Mouse (Mus musculus) forebrain, embryonic 14.5 days (tissue): ENCODE measurements around the gene Cacng2. TPM values are rescaled to one million over a fixed set of nuclear protein-coding genes. Genes with fewer than 3 reads are reported as not detected.

ENCODE experiments used
- ATAC-seq: fragments of 200-750 bp; cut with Nextera tagmentation; 2 replicates; pipeline ENCODE4 v1.8.0; 2017; ENCODE audit warnings: mild to moderate bottlenecking, moderate library complexity
- DNase-seq: peaks from one replicate; pipeline ENCODE4 v3.0.0-alpha.2; 2015; ENCODE audit warnings: low spot score
- H3K27ac ChIP-seq: fragments of 300-500 bp; sonication (generic); 2 replicates; pipeline ENCODE4 v1.5.1; 2014; ENCODE audit warnings: low read depth, mild to moderate bottlenecking, control low read depth, low read length, moderate library complexity
- H3K27me3 ChIP-seq: fragments of 300-500 bp; sonication (generic); replicated peaks from 2 replicates; pipeline ENCODE4 v1.6.1; 2014; ENCODE audit warnings: low read length, control low read depth, mixed read lengths; ENCODE audit not compliant: control insufficient read depth, insufficient read depth
- H3K36me3 ChIP-seq: fragments of 300-500 bp; sonication (generic); 2 replicates; pipeline ENCODE4 v1.6.1; 2014; ENCODE audit warnings: low read length, control low read depth; ENCODE audit not compliant: control insufficient read depth, insufficient read depth
- H3K4me1 ChIP-seq: fragments of 300-500 bp; sonication (generic); 2 replicates; pipeline ENCODE4 v1.6.1; 2014; ENCODE audit warnings: antibody characterized with exemption, low read length, control low read depth; ENCODE audit not compliant: control insufficient read depth, insufficient read depth
- H3K4me2 ChIP-seq: fragments of 300-500 bp; sonication (generic); 2 replicates; pipeline ENCODE4 v1.6.1; 2014; ENCODE audit warnings: mild to moderate bottlenecking, control low read depth, low read length
- H3K4me3 ChIP-seq: fragments of 300-500 bp; sonication (generic); 2 replicates; pipeline ENCODE4 v1.5.1; 2014; ENCODE audit warnings: low read depth, low read length, control low read depth
- H3K9ac ChIP-seq: fragments of 300-500 bp; sonication (generic); 2 replicates; pipeline ENCODE4 v1.6.1; 2014; ENCODE audit warnings: mild to moderate bottlenecking, low read length, control low read depth, moderate library complexity
- H3K9me3 ChIP-seq: fragments of 300-500 bp; sonication (generic); replicated peaks from 2 replicates; pipeline ENCODE4 v1.6.1; 2016; ENCODE audit warnings: low read length, control low read depth, mixed read lengths; ENCODE audit not compliant: control insufficient read depth
- WGBS: fragments of 180-500 bp; shearing (Covaris S2); extraction: QIAGEN DNeasy Blood & Tissue Kit; methylation state at CpG from one replicate; pipeline ENCODE4 v1.1.7; 2014; 5-methylcytosine and 5-hydroxymethylcytosine counted together
- polyA plus RNA-seq: library from polyadenylated mRNA; unstranded; fragments of >200 nt; fragmentation: Nextera tagmentation; extraction: Ambion mirVana; gene quantifications from 2 replicates; pipeline ENCODE4 v1.2.1, GENCODE M21; 2014

Cacng2 gene
- polyA plus RNA-seq, 1 experiment from 2014 or later: 4.7 TPM

GRCm38 (mm10) chr15:78153045-78153775 lies 33.4 kb upstream of the Cacng2 start:
- no peak overlapping the region for H3K4me2 ChIP-seq
- H3K9ac ChIP-seq: no peak overlapping the region
- H3K9me3 ChIP-seq: no peaks in the 10 kb centered on the region
- ATAC-seq: no peak
- 0 out of 2 replicates have a peak, but pooled peaks cover 4% of the 10 kb centered on the region for H3K36me3 ChIP-seq
- H3K27me3 ChIP-seq: no peaks in the 10 kb centered on the region
- H3K4me1 ChIP-seq: no peaks in the 10 kb centered on the region
- no peak for DNase-seq
- H3K4me3 ChIP-seq: no peak overlapping the region
- H3K27ac ChIP-seq: no peak overlapping the region
- WGBS: 45% methylated on average over 11 of the region's 11 CpGs

DNA sequence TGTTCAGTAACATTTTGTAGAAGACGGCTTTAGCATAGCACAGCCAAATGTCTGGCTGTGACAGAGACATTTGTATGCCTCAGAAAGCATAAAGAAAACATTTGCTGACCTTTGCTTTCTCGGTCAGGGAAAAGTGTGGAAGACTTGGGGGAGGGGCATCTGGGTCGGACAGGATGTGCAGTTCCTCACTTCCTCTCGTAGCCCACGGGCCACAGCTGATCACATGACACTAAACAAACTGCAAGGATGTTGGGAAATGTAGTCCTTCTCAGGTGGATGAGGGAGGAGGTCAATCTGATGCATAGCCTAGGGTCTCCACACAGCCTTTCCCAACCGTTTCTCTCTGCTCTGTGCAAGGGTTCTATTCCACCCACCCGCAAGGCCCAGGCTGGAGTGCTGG lies 28.7 kb upstream of the Cacng2 start:
- 78% methylated on average over 7 of the region's 7 CpGs for WGBS
- H3K9ac ChIP-seq: no peak overlapping the region
- H3K27me3 ChIP-seq: no peaks in the 10 kb centered on the region
- no peak overlapping the region for H3K4me3 ChIP-seq
- no peak overlapping the region for H3K27ac ChIP-seq
- no peak for ATAC-seq
- H3K4me1 ChIP-seq: no peaks in the 10 kb centered on the region
- H3K36me3 ChIP-seq: no peaks in the 10 kb centered on the region
- H3K4me2 ChIP-seq: no peak overlapping the region
- H3K9me3 ChIP-seq: no peaks in the 10 kb centered on the region
- DNase-seq: no peak

GRCm38 (mm10) chr15:78140226-78140625 lies 20.4 kb upstream of the Cacng2 start:
- WGBS: 54% methylated on average over 8 of the region's 8 CpGs
- no peak overlapping the region for H3K9ac ChIP-seq
- H3K4me1 ChIP-seq: no peaks in the 10 kb centered on the region
- no peaks in the 10 kb centered on the region for H3K27me3 ChIP-seq
- no peak for DNase-seq
- H3K27ac ChIP-seq: no peak overlapping the region
- no peak overlapping the region for H3K4me3 ChIP-seq
- H3K9me3 ChIP-seq: no peaks in the 10 kb centered on the region
- no peak overlapping the region for H3K4me2 ChIP-seq
- ATAC-seq: no peak
- no peaks in the 10 kb centered on the region for H3K36me3 ChIP-seq

DNA sequence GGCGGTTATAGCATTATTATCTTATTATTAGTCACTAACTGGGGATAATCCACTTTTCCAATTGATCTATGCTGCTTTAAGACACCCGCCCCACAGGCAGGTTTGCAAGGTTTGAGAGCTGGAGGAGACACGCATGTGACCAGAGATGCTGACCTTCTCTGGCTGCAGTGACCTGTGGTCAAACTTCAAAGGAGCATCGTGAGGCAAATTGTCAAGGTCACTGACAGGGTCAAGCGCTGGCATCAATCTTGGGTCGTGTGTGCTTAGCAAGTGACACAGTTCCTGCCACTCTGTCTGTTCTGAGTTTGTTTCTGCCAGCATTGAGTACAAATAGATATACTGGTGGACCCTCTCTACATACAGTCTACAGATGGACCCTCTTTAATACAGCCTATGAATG lies 14.8 kb upstream of the Cacng2 start:
- ATAC-seq (no peak), DNase-seq (no peak)
- 71% methylated on average over 6 of the region's 6 CpGs for WGBS
- Histone ChIP-seq H3K4me2 (no peak overlapping the region), H3K27ac (no peak overlapping the region), H3K4me1 (no peaks in the 10 kb centered on the region), H3K9me3 (no peaks in the 10 kb centered on the region), H3K4me3 (no peak overlapping the region), H3K9ac (no peak overlapping the region), H3K36me3 (no peaks in the 10 kb centered on the region), H3K27me3 (no peaks in the 10 kb centered on the region)

DNA sequence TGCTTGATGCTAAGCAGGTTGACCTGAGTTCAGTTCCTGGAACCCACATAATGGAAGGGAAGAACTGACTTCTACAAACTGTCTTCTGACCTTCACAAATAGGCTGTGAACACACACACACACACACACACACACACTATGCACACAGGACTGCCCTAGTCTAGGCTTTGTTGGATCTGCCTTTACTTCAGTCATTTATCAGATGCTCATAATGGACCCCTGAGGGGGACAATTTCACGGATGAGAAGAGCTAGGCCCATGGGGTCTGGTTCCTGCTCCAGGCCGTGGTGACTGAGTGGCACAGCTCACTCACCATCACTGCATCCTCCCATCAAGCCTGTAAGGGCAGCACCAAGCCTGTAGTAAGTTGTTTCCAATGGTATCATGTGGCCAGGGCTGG lies 13.6 kb upstream of the Cacng2 start:
- DNase-seq (no peak), ATAC-seq (no peak)
- Histone ChIP-seq H3K27me3 (no peaks in the 10 kb centered on the region), H3K9ac (no peak overlapping the region), H3K9me3 (no peaks in the 10 kb centered on the region), H3K4me3 (no peak overlapping the region), H3K4me1 (no peaks in the 10 kb centered on the region), H3K4me2 (no peak overlapping the region), H3K36me3 (no peaks in the 10 kb centered on the region), H3K27ac (no peak overlapping the region)
- WGBS: 20% methylated on average over 2 of the region's 2 CpGs

DNA sequence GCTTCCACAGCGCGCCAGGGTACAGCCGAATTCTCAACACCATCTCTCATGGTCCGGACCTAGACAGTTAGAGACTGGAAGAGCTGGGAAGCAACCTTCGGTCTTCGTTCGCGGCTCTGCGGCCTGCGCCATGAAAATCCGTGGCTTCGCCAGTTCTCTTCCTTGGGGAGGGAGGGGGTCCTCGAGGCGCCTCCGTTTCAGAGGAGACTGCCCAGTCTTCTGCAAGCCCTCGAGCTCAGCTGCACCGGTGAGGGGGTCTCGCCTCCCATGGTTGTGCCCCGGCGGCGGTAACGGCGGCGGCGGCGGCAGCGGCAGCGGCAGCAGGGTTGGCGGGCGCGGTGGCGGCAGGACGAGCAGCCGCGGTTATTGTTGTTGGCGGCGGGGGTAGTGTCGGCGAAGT lies 580 bp downstream of the Cacng2 start:
- ATAC-seq (peak; percentile 47), DNase-seq (peak; percentile 46)
- Histone ChIP-seq H3K27ac (peak overlapping the region; percentile 52; the same call in 1 of the 2 replicates), H3K4me1 (peaks cover 14% of the 10 kb centered on the region), H3K36me3 (no peaks in the 10 kb centered on the region), H3K9me3 (no peaks in the 10 kb centered on the region), H3K27me3 (peaks cover 4% of the 10 kb centered on the region; the same call in 1 of the 2 replicates), H3K4me3 (peak overlapping the region; percentile 58), H3K4me2 (peak overlapping the region; percentile 68), H3K9ac (peak overlapping the region; percentile 79)
- 3% methylated on average over 39 of the region's 39 CpGs for WGBS

- Histone ChIP-seq H3K4me1 (peaks cover 14% of the 10 kb centered on the region), H3K27ac (no peak overlapping the region), H3K4me2 (peak overlapping the region; percentile 68), H3K9me3 (no peaks in the 10 kb centered on the region), H3K27me3 (peaks cover 4% of the 10 kb centered on the region; the same call in 1 of the 2 replicates), H3K9ac (peak overlapping the region; percentile 79), H3K4me3 (peak overlapping the region; percentile 58), H3K36me3 (no peaks in the 10 kb centered on the region)
- WGBS: 68% methylated on average over 18 of the region's 18 CpGs
- DNase-seq (peak; percentile 18), ATAC-seq (no peak)
Measured at GRCm38 (mm10) chr15:78118275-78118995, 1.4 kb downstream of the Cacng2 start.

DNA sequence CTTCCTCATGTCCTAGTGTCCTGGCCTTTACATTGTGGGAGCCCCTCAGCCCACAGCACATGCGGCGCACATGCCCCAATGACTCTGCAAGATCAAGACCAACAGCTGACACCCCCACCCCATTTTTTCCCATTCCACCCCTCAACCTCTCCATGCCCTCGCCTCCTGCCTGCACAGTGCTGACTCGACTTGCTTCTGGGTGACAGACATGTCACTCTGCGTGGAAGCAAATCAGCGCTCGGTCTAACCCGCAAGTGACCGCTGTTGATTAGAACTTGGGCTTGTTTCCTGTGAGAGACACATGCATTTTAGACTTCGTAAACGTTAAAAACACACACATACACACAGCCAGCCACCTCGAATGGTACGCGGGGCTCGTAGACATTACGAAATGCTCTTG lies 2.1 kb downstream of the Cacng2 start:
- whole genome bisulfite sequencing: 85% methylated on average over 16 of the region's 16 CpGs
- DNase-seq (no peak), ATAC-seq (no peak)
- Histone ChIP-seq H3K9me3 (no peaks in the 10 kb centered on the region), H3K36me3 (no peaks in the 10 kb centered on the region), H3K4me2 (peak overlapping the region; percentile 68), H3K9ac (no peak overlapping the region), H3K4me1 (peaks cover 14% of the 10 kb centered on the region), H3K27me3 (peaks cover 4% of the 10 kb centered on the region; the same call in 1 of the 2 replicates), H3K4me3 (peak overlapping the region; percentile 58), H3K27ac (no peak overlapping the region)

- Histone ChIP-seq H3K27ac (0 out of 2 replicates have a peak overlapping the region, but pooled peaks have one; percentile 33), H3K27me3 (peaks cover 4% of the 10 kb centered on the region; the same call in 1 of the 2 replicates), H3K9me3 (no peaks in the 10 kb centered on the region), H3K4me3 (peak overlapping the region; percentile 58), H3K4me1 (peaks cover 14% of the 10 kb centered on the region), H3K36me3 (no peaks in the 10 kb centered on the region), H3K4me2 (peak overlapping the region; percentile 68), H3K9ac (peak overlapping the region; percentile 45)
- 49% methylated on average over 10 of the region's 10 CpGs for WGBS
- peak; percentile 31 for DNase-seq
- ATAC-seq: no peak
Measured at GRCm38 (mm10) chr15:78116936-78117335, 2.9 kb downstream of the Cacng2 start.
